Mouse (Mus musculus) forelimb bud, embryonic 11.5 days (tissue): ENCODE results near the gene Pitpnm2.

ENCODE experiments used
- DNase-seq: peaks from one replicate; pipeline ENCODE4 v3.0.0-alpha.2; 2012; ENCODE audit warnings: low read depth, low spot score

Gene Pitpnm2

DNA sequence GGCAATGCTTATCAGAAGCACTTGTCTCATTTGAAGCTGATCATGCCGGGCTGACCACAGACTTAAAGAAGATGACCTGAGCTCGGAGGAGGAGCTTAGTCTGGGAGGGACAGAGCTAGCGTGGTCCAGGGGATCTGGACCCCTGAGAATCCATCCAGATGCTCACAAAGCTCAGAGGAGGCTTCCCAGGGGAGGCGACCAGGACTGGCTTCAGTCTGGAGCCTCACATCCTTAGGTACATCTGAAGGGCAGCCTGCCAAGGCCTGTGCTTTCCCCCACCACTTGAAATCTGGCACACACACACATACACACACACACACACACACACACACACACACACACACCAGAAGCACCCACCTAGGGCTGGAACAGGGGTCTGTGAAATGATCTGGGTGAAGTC is 47.5 kb downstream of the Pitpnm2 start:
- DNase-seq: no peak

- no peak for DNase-seq
Observed at GRCm38 (mm10) chr5:124201564-124201963, 48.0 kb downstream of the Pitpnm2 start.

GRCm38 (mm10) chr5:124200844-124201243 is 48.7 kb downstream of the Pitpnm2 start:
- DNase-seq: no peak

DNA sequence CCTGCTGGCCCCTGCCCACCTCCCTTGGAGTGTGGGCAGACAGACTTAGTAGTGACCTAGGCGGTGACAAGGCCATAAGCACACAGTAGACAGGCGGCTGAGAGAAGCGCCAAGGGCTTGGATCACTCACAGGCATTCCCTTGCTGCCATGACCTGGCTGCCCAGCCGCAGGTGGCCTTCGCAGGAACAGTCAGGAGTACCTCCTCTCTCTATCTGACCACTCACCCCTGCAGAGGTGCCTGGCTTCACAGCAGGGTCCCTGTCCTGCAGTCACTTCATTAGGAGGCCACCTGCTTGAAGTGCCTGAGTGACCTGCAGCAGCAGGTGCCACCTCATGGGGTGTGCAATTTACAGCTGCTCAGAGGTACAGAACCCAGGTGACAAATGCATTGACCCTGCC is 50.4 kb downstream of the Pitpnm2 start:
- DNase-seq: no peak

- DNase-seq: no peak
Observed at GRCm38 (mm10) chr5:124198473-124198872, 51.1 kb downstream of the Pitpnm2 start.

- no peak for DNase-seq
Observed at GRCm38 (mm10) chr5:124196082-124196481, 53.5 kb downstream of the Pitpnm2 start.

- DNase-seq: no peak
Observed at GRCm38 (mm10) chr5:124194386-124195084, 55.0 kb downstream of the Pitpnm2 start.

DNA sequence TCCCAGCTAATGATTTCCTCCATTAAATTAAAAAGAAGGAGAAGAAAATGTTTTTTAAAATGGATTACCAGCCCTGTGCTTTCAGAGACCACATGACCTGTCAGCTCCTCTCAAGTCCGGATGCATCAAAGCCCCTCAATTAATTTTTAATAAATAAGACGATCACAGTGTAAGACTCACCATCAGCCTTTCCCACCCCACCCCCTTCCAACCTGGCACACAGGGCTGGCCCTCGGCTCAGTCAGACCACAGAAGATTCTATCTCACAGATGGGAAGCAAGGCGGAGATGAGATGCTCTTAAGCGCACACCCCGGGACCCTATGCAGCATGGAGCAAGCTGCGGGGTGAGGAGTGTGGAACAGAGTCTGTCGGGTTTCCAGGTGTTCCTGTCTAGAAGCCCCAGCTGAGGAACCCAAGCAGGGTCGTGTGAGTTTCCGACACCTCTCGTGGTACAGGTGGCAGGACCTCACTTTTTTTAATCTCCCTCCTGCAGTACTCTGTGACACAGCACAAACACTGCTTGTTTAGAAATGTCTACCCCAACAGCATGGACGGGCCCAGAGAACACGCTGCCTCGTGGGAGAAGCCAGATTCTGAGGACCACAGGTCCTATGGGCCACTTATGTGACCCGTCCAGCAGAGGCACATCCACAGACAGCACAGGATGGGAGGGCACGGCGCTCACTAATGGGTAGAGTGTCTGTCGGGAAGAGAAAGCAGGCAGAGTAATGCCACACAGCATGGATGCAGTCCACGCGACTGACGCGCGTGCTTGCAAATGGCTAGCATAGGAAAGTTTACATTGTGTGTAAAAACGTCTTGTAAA is 56.1 kb downstream of the Pitpnm2 start:
- DNase-seq: no peak

- DNase-seq: no peak
Observed at GRCm38 (mm10) chr5:124192726-124193285, 56.8 kb downstream of the Pitpnm2 start.

DNA sequence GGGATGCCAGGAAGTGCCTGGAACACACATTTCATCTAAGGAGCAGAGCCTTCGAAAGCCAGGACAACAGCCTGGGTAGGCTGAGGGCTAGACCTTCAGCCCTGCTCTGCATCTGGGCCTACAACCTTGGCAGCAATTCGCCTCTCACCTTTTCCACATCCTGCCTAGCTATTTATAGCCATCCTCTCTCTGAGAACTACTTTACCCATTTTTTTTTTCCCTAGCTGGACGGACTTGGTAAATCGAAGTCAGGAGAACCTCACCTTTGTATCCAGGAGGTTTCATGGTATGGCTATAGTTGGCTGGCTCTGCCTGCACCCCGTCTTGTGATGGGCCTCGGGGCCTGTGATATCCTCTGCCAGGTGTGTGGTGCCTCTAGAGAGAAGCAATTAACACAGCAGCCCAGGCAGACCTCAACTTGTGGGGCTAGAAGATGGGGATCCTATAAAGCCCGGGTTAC is 57.3 kb downstream of the Pitpnm2 start:
- DNase-seq: no peak

DNA sequence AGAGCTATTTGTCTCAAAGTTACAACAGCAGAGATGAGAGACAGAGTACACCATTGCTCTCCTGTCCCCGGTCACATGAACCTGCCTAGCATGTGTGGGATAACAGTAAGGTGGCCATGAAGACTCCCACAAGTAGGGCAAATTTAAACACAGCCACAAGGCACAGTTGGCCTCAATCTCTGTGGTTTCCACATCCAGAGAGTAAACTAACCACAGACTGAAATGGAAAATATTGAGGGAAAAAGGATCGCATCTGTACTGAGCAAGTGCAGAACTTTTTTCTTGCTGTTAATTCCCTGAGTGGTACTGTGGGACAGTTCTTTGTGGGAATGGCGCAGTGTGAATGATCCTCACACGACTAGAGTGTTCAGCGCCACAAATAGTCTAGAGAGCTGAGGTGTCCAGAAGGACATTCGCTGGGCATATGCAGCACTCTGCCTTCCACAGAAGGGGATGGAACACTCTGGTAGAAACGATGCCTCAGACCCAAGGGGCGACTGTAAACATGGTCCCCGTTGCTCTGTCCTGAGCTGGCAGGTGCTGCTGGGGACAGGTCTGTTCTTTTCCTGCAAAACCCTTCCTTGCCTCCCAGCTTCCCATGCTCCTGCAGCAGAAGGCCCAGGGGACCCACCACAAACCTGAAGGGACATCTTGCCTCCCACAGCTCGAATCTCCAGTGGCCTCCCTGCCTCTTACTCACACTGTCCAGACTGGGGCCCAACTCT is 59.3 kb downstream of the Pitpnm2 start:
- DNase-seq: no peak

- no peak for DNase-seq
Observed at GRCm38 (mm10) chr5:124189572-124189981, 60.0 kb downstream of the Pitpnm2 start.

- DNase-seq: no peak
Observed at GRCm38 (mm10) chr5:124187508-124188311, 61.9 kb downstream of the Pitpnm2 start.

DNA sequence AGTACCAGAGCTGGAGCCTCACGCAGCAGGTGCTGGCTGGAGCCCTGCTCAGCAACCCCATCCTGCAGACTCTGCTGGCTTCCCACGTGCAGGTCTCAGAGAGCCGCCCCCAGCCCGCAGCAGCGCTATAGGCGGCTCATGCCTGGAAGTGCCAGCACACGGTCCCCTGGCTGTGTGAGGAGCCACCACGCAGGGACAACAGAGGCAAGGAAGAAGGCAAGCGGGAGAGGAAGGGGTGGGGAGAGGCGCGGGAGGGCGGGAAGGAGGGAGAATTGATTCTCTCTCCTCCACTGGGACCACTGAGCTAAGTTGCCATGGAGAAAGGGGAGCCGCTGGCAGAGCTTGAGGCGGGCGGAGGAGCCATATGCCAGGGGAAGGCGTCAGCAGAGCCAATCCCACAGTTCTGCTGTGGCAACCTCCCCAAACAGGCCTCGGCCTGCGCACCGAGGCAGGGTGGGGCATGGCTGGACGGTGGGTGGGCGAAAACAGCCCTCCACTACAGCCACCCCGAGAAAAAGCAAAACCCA is 62.5 kb downstream of the Pitpnm2 start:
- no peak for DNase-seq

DNA sequence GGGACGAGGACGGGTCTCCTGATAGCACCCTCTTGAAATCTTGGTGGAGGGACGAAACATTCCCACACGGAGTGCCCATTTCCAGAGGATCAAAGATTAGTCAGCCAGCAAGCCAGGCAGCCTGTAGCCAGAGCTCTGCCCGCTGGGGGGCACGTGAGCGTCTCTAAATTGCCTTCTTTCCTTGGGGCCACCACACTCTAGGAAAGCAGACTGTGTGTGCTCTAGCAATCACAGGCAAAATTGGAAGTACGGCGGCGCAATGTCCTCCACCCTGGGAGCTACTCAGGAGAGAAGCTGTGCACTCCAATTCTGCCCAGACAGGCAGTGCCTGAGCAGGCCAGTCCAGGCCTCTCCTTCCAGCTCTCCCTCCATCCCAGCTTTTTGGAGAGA is 63.1 kb downstream of the Pitpnm2 start:
- no peak for DNase-seq

DNA sequence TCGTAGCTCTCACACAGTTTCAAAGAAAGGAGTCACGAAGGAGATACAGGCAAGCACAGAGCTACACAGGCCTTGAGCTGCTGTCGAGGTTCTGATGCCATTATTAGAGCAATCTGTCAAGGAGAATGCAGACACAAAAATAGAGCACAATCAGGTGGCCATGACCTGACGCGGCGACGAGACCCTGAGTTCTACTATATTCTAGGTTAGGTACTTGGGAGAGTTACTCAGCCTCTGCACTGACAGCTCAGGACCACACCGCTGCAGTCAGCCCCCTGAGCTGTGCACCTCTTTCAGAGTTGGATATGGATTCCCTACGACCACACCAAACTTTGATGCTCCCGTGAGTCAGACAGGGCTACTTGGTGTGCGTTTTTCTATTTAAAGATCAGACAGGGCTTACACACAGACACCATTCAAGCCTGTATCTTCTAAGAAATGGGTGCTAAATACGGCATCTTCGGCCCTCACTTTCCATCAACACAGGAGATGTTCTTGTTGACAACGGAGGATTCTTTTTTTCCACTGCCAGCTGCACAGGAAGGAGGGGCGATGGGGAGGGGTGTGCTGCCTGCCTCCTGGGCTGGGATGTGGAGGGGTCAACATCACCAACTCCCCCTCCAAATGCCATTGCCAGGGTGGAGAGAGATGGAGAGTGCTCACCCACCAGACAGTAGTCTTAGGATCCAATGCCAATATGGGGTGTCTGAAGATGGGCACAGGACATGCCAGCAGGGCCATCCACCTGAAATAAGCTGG is 63.7 kb downstream of the Pitpnm2 start:
- DNase-seq: no peak

DNA sequence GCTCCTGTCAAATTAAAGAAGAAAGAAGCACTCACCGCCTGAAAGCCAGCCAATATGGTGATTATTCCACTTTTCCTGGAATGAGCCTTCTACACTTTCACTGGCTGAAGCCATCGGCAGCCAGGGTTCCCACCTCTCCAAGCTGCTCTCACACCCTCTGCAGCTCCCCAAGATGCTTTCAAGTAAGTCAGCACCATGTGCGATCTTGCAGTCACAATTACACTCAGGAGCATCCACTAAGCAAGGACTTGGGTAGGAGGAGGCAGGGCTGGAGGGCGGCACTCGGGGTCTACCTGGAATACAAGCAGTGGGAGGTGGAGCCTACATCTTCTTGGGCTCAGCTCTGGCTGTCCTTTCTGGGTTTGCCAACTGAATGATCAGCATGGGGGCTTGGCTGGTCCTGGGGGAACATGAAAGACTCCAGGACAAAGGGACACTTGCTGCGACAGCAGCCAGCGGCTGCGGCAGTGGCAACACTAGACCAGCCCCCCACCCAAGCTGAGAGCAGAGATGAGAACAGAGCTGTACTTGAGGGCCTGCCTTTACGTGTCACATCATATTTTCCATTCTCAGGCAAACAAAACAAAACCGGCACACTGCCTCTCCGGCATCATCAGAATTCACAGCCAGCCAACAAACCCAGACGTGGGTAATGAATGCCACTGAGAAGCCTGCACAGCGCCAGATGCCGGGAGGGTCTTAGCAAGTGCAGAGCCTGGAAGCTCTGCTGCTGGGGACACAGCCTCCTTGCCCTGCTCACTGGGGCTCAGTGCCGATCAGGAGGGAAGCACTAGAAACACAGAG is 64.5 kb downstream of the Pitpnm2 start:
- DNase-seq: no peak

DNA sequence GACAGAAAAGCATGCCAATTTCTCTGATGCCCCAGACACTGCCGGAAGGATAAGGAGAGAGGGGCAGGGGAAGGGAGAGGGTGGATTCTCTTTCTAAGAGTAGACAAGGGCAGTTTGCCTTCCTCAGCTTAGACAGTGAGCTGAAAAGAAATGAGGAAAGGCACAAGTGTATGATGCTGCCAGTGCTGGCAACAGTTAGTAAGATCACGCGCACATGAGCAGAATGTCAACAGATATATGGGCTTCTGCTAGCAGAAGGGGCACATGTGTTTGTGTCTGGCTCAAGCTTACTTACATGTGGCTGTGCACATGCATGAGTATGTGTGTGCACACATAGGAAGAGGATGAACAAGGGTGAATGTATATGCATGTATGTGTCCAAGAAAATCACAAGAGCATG is 65.4 kb downstream of the Pitpnm2 start:
- no peak for DNase-seq

GRCm38 (mm10) chr5:124182642-124183041 is 66.9 kb downstream of the Pitpnm2 start:
- DNase-seq: no peak
